Mouse (Mus musculus) heart, embryonic 10.5 days (tissue): ENCODE measurements around the gene Sugct. TPM values are rescaled to one million over a fixed set of nuclear protein-coding genes. Genes with fewer than 3 reads are reported as not detected.

ENCODE experiments used
- polyA plus RNA-seq: library from polyadenylated mRNA; unstranded; fragments of >200 nt; fragmentation: Nextera tagmentation; extraction: Ambion mirVana; gene quantifications from 2 replicates; pipeline ENCODE4 v1.2.1, GENCODE M21; 2016

Gene Sugct
- polyA plus RNA-seq, 1 experiment from 2014 or later, result 4.2 TPM

Other genes with a start within 250 kb of the Sugct start
- 38.2 and 47.1 TPM in 2 replicates for gene Mplkip, start 361 bp downstream of the Sugct start, polyA plus RNA-seq
- gene Cdk13, start 109.5 kb upstream of the Sugct start, polyA plus RNA-seq, result 11.7 and 13.5 TPM in 2 replicates
- gene Rala, start 248.7 kb upstream of the Sugct start, polyA plus RNA-seq, result 95.8 and 116 TPM in 2 replicates